15 mouse cellular contexts compared by ENCODE assay signal in the genomic region with DNA sequence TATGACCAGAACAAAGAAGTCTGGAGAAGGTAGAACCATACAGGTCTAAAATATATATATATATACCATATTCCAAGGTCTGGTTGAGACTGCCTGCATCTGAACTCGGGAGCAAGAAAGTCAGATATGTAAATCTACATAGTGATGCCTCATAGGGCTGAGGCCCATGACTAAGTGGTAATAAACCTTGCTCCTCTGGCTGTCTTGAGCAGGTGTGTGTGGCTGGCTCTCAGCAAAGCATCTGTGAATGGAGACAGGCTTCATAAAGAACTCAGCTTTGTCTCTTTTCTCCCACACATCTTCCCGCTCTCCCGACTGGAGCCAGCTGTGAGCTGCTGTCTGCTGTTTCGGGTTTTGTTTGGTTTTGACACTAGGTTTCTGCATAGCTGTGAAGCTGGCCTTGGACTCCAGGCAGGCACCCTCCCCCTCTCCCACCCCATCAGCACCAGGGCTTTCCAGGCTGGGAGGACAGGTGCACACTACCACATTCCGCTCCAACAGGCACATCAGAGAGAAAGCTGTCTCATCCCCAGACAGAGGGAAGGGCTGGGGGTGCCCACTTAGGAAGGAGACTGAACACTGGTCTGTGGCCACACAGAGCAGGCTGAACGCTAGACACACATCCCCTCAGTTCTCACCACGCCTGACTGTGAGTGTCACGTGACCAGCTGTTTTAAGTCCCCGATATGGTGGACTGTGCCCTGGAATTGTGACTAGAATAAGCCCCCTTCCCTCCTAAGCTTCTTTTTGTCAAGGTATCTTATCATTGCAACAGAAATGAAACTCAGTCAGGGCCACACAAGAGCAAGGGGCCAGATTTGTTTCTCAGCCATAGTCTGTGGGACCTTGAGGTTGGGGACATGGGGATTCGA.
DNase-seq lines count a peak whose midpoint lies in the region; ATAC-seq and TF ChIP-seq lines count a peak whose summit lies in the region.
"Had no signal": no experiment of that assay in that cellular context is flagged by ENCODE, and none has a peak within 500 bp of the region (broad histone marks: within the 10 kb centered on the region; RNA-seq: fewer than 3 reads in every experiment).

No protein-coding gene starts in this region.

- WGBS in forebrain, embryonic 13.5 days = 71% methylated on average over 10 of the region's 10 CpGs
- WGBS in forebrain, embryonic 10.5 days = 85% methylated on average over 10 of the region's 10 CpGs
- 54% methylated on average over 10 of the region's 10 CpGs for WGBS in kidney, adult 2 months
- WGBS in embryonic facial prominence, embryonic 14.5 days = 72% methylated on average over 10 of the region's 10 CpGs
- WGBS in limb, embryonic 14.5 days = 79% methylated on average over 10 of the region's 10 CpGs

- H3K4me2 ChIP-seq in forebrain, embryonic 13.5 days = no peak overlapping the region
- H3K4me2 ChIP-seq in embryonic facial prominence, embryonic 14.5 days (ENCODE audit: low read depth, low read length) = no peak overlapping the region
- H3K4me2 ChIP-seq in limb, embryonic 14.5 days (replicated peaks; ENCODE audit: low read depth, low read length, severe bottlenecking) = no peak overlapping the region
- H3K4me2 ChIP-seq: limb, embryonic 12.5 days had no signal

- no peaks in the 10 kb centered on the region for H3K9me3 ChIP-seq in forebrain, embryonic 13.5 days (replicated peaks)
- no peaks in the 10 kb centered on the region for H3K9me3 ChIP-seq in forebrain, embryonic 10.5 days
- H3K9me3 ChIP-seq in embryonic facial prominence, embryonic 14.5 days (ENCODE audit: control insufficient read depth, low read length) = no peaks in the 10 kb centered on the region
- H3K9me3 ChIP-seq in limb, embryonic 14.5 days (ENCODE audit: control insufficient read depth, low read length) = no peaks in the 10 kb centered on the region
- H3K9me3 ChIP-seq: heart, embryonic 10.5 days; limb, embryonic 12.5 days had no signal

- no peak overlapping the region for H3K9ac ChIP-seq in forebrain, embryonic 13.5 days
- no peak overlapping the region for H3K9ac ChIP-seq in embryonic facial prominence, embryonic 14.5 days (ENCODE audit: low read depth, low read length)
- H3K9ac ChIP-seq in limb, embryonic 14.5 days (ENCODE audit: low read depth, low read length, severe bottlenecking) = no peak overlapping the region
- H3K9ac ChIP-seq: limb, embryonic 12.5 days had no signal

- TF ChIP-seq CTCF in kidney, adult 2 months (conservative IDR thresholded peaks at IDR 0.05; ENCODE audit: insufficient read depth, insufficient read length, low read depth, low read length) = no peak

- H3K27ac ChIP-seq in forebrain, embryonic 13.5 days = no peak overlapping the region; the same call in 1 of the 2 replicates
- no peak overlapping the region for H3K27ac ChIP-seq in forebrain, embryonic 10.5 days
- no peak overlapping the region for H3K27ac ChIP-seq in kidney, adult 2 months (ENCODE audit: insufficient read depth, low read depth, low read length)
- H3K27ac ChIP-seq in embryonic facial prominence, embryonic 14.5 days (replicated peaks; ENCODE audit: low read depth, low read length) = no peak overlapping the region
- H3K27ac ChIP-seq in limb, embryonic 14.5 days (replicated peaks; ENCODE audit: low read depth, low read length) = no peak overlapping the region
- H3K27ac ChIP-seq: heart, embryonic 10.5 days; limb, embryonic 12.5 days had no signal

- no peaks in the 10 kb centered on the region for H3K36me3 ChIP-seq in forebrain, embryonic 13.5 days (ENCODE audit: poor library complexity, severe bottlenecking)
- H3K36me3 ChIP-seq in forebrain, embryonic 10.5 days (replicated peaks) = peaks cover 9% of the 10 kb centered on the region; the same call in 1 of the 2 replicates
- H3K36me3 ChIP-seq in kidney, adult 2 months (ENCODE audit: control insufficient read depth, insufficient read depth, low read length) = no peaks in the 10 kb centered on the region
- peaks cover 5% of the 10 kb centered on the region for H3K36me3 ChIP-seq in embryonic facial prominence, embryonic 14.5 days (ENCODE audit: control insufficient read depth, insufficient read depth, low read length)
- H3K36me3 ChIP-seq in limb, embryonic 14.5 days (ENCODE audit: control insufficient read depth, insufficient read depth, low read length) = peaks cover 8% of the 10 kb centered on the region; the same call in 1 of the 2 replicates

- no peaks in the 10 kb centered on the region for H3K27me3 ChIP-seq in forebrain, embryonic 13.5 days
- H3K27me3 ChIP-seq in forebrain, embryonic 10.5 days (ENCODE audit: poor library complexity, severe bottlenecking) = no peaks in the 10 kb centered on the region
- H3K27me3 ChIP-seq in kidney, adult 2 months (replicated peaks; ENCODE audit: control insufficient read depth, insufficient read depth, low read length) = no peaks in the 10 kb centered on the region
- no peaks in the 10 kb centered on the region for H3K27me3 ChIP-seq in embryonic facial prominence, embryonic 14.5 days (replicated peaks; ENCODE audit: control insufficient read depth, insufficient read depth, low read length)
- H3K27me3 ChIP-seq in limb, embryonic 14.5 days (ENCODE audit: control insufficient read depth, insufficient read depth, low read length) = no peaks in the 10 kb centered on the region
- H3K27me3 ChIP-seq: limb, embryonic 12.5 days had no signal

- TF ChIP-seq POLR2A in kidney, adult 2 months (IDR thresholded peaks at IDR 0.05; ENCODE audit: low read depth, low read length) = no peak
- TF ChIP-seq POLR2A in limb, embryonic 14.5 days (IDR thresholded peaks at IDR 0.05; ENCODE audit: borderline replicate concordance, extremely low read depth, insufficient read depth, insufficient read length) = no peak

- H3K4me1 ChIP-seq in forebrain, embryonic 13.5 days = peaks cover 5% of the 10 kb centered on the region
- peaks cover 3% of the 10 kb centered on the region for H3K4me1 ChIP-seq in forebrain, embryonic 10.5 days
- H3K4me1 ChIP-seq in kidney, adult 2 months (ENCODE audit: control insufficient read depth, insufficient read depth, low read length) = no peaks in the 10 kb centered on the region
- H3K4me1 ChIP-seq in embryonic facial prominence, embryonic 14.5 days (ENCODE audit: control insufficient read depth, insufficient read depth, low read length) = no peaks in the 10 kb centered on the region
- H3K4me1 ChIP-seq in limb, embryonic 14.5 days (ENCODE audit: control insufficient read depth, insufficient read depth, low read length) = no peaks in the 10 kb centered on the region
- H3K4me1 ChIP-seq: limb, embryonic 12.5 days had no signal

- no peak overlapping the region for H3K4me3 ChIP-seq in forebrain, embryonic 13.5 days
- H3K4me3 ChIP-seq in forebrain, embryonic 10.5 days = no peak overlapping the region
- H3K4me3 ChIP-seq in kidney, adult 2 months (ENCODE audit: insufficient read depth, low read depth, low read length) = no peak overlapping the region
- H3K4me3 ChIP-seq in embryonic facial prominence, embryonic 14.5 days (ENCODE audit: low read depth, low read length) = no peak overlapping the region
- H3K4me3 ChIP-seq in limb, embryonic 14.5 days (replicated peaks; ENCODE audit: low read length) = no peak overlapping the region
- H3K4me3 ChIP-seq: heart, embryonic 10.5 days; limb, embryonic 12.5 days had no signal

- peak; percentile 41; the same call in 1 of the 2 replicates for ATAC-seq in forebrain, embryonic 13.5 days
- ATAC-seq in embryonic facial prominence, embryonic 14.5 days (ENCODE audit: low read depth) = peak; percentile 55; the same call in 1 of the 2 replicates
- peak; percentile 26; the same call in 1 of the 2 replicates for ATAC-seq in limb, embryonic 14.5 days (ENCODE audit: low FRiP score, low read depth)

- no peak for DNase-seq in forebrain, embryonic 10.5 days (ENCODE audit: extremely low spot score, low spot score)
- peak; percentile 42 to 60 for DNase-seq in kidney, postnatal 4 days
- DNase-seq in kidney, adult 2 months = no peak
- DNase-seq in embryonic facial prominence, embryonic 14.5 days (ENCODE audit: low spot score) = peak; percentile 23
- DNase-seq in limb, embryonic 14.5 days (ENCODE audit: low spot score) = no peak
- no peak for DNase-seq in cerebellum, postnatal 14 days
- DNase-seq in heart, adult 9 months (ENCODE audit: low spot score in 2 of 2) = no peak
- DNase-seq: cerebellum, adult 8-10 months; gastrocnemius, postnatal 14 days; heart, postnatal 36 days; kidney, postnatal 36 days; lung, postnatal 10 days had no signal

Comparison
In these comparisons a context has a peak if more than half of its experiments do, and no peak if none do; other contexts are left out.
1. DNase-seq: peak in kidney, postnatal 4 days (2 of 2) and embryonic facial prominence, embryonic 14.5 days (single experiment); none in forebrain, embryonic 10.5 days (single experiment), kidney, adult 2 months (single experiment), limb, embryonic 14.5 days (single experiment), cerebellum, postnatal 14 days (0 of 2) and heart, adult 9 months (0 of 2).
2. Peak in every context shown above with its lines, with median percentiles within 50 percentile points of each other: ATAC-seq.